Mouse (Mus musculus): ENCODE measurements around the gene Itga7. TPM values are rescaled to one million over a fixed set of nuclear protein-coding genes. Genes with fewer than 3 reads are reported as not detected.
A peak's percentile ranks its signal among the peaks of the same experiment; 100 is the strongest.

The Itga7 gene
- total and polyA plus RNA-seq, 2 experiments from 2014 or later: 22.7 to 41.4 TPM

DNA sequence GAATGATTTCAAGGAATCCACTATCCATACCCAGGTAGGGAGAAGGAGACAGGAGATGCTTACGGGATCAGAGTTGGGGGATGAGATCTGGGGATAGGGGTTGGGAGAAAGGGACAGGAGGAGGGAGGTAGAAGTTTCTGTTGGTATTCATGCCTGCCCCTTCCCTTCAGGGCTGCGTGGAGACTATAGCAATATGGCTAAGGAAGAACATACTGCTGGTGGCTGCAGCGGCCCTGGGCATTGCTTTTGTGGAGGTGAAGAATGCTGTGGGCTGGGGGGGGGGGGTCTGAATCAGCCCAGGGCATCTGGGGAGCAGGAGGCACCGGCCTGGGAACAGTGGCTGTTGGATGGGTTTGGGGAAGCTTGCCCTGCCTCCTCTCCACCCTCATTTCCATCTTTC lies 21.4 kb upstream of the Itga7 start:
- ATAC-seq (ENCODE audit: insufficient read depth, low read depth): no peak
- no peak overlapping the region for H3K9ac ChIP-seq (replicated peaks; ENCODE audit: low read depth, low read length)
- DNase-seq (ENCODE audit: low spot score): no peak
- WGBS: 80% methylated on average over 4 of the region's 4 CpGs
- no peak overlapping the region for H3K4me3 ChIP-seq (ENCODE audit: low read depth, low read length)
- no peaks in the 10 kb centered on the region for H3K27me3 ChIP-seq (ENCODE audit: control insufficient read depth, insufficient read depth, low read length)
- no peak overlapping the region for H3K27ac ChIP-seq (ENCODE audit: low read depth)
- peaks cover 26% of the 10 kb centered on the region for H3K36me3 ChIP-seq (replicated peaks; ENCODE audit: control insufficient read depth, insufficient read depth, low read length)
- no peak overlapping the region for H3K4me2 ChIP-seq (ENCODE audit: low read depth, low read length)
- TF ChIP-seq EP300 (IDR thresholded peaks at IDR 0.05; ENCODE audit: low read depth) (no peak), CTCF (IDR thresholded peaks at IDR 0.05; ENCODE audit: low read depth) (no peak)
- H3K4me1 ChIP-seq (ENCODE audit: control insufficient read depth, insufficient read depth): peaks cover 6% of the 10 kb centered on the region
- H3K9me3 ChIP-seq (replicated peaks; ENCODE audit: control insufficient read depth, low read length): no peaks in the 10 kb centered on the region

DNA sequence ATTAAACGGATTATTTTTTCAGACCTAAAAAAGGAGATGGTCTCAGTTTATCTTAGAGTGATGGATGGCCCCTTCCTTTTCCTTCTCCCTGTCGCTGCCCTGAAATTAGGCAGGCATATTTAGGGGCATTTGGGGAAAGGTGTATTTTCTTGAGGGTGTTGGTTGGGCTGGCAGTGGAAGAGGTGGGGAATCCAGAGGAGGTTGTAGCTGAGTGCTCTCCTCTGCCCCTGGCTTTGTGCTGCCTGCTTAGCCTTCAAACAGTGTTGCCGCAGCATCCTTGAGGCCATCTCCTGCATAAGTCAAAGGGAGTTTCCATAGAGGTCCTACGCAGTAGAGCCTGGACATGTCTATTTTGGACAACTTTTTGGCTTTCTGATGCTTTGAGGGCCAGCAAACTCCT lies 20.8 kb upstream of the Itga7 start:
- Histone ChIP-seq H3K4me1 (ENCODE audit: control insufficient read depth, insufficient read depth) (peaks cover 6% of the 10 kb centered on the region), H3K27me3 (ENCODE audit: control insufficient read depth, insufficient read depth, low read length) (no peaks in the 10 kb centered on the region), H3K36me3 (replicated peaks; ENCODE audit: control insufficient read depth, insufficient read depth, low read length) (peaks cover 30% of the 10 kb centered on the region)

DNA sequence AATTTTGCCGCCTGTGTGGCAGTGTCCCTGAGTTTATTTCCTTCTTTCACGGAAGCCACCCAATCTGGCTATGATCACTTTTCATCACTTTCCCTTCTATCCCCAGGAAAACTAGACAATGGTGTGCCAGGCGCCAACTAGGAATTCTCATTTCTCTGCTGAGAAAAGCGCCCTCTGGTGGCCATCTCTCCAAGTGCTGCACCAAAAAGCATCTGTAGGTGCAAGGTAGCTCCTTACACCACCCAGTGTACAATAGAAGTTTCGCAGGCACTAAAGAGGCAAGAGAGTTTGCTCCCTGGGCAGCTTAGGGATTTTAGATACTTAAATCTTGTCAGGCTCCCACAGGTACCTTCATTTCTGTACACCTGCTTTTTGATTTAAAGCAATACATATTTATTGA lies 20.4 kb upstream of the Itga7 start:
- WGBS: 8% methylated on average over 5 of the region's 5 CpGs
- Histone ChIP-seq H3K4me1 (ENCODE audit: control insufficient read depth, insufficient read depth) (peaks cover 6% of the 10 kb centered on the region), H3K27me3 (ENCODE audit: control insufficient read depth, insufficient read depth, low read length) (no peaks in the 10 kb centered on the region), H3K9me3 (replicated peaks; ENCODE audit: control insufficient read depth, low read length) (no peaks in the 10 kb centered on the region), H3K9ac (replicated peaks; ENCODE audit: low read depth, low read length) (no peak overlapping the region), H3K27ac (ENCODE audit: low read depth) (no peak overlapping the region), H3K4me2 (ENCODE audit: low read depth, low read length) (no peak overlapping the region), H3K36me3 (replicated peaks; ENCODE audit: control insufficient read depth, insufficient read depth, low read length) (peaks cover 34% of the 10 kb centered on the region), H3K4me3 (ENCODE audit: low read depth, low read length) (no peak overlapping the region)
- DNase-seq (ENCODE audit: low spot score): peak; percentile 81
- TF ChIP-seq CTCF (IDR thresholded peaks at IDR 0.05; ENCODE audit: low read depth) (peak; percentile 99), EP300 (IDR thresholded peaks at IDR 0.05; ENCODE audit: low read depth) (no peak; the same call in 1 of the 2 replicates)
- ATAC-seq (ENCODE audit: insufficient read depth, low read depth): peak; percentile 16; the same call in 1 of the 2 replicates

More for the DNA sequence above, 20.8 kb upstream of the Itga7 start:
- WGBS: 72% methylated on average over 4 of the region's 4 CpGs
- no peak overlapping the region for H3K27ac ChIP-seq (ENCODE audit: low read depth)
- no peak overlapping the region for H3K4me3 ChIP-seq (ENCODE audit: low read depth, low read length)
- no peak overlapping the region for H3K9ac ChIP-seq (replicated peaks; ENCODE audit: low read depth, low read length)
- no peak overlapping the region for H3K4me2 ChIP-seq (ENCODE audit: low read depth, low read length)
- no peak for ATAC-seq (ENCODE audit: insufficient read depth, low read depth)
- H3K9me3 ChIP-seq (replicated peaks; ENCODE audit: control insufficient read depth, low read length): no peaks in the 10 kb centered on the region
- DNase-seq (ENCODE audit: low spot score): no peak
- no peak for TF ChIP-seq EP300 (IDR thresholded peaks at IDR 0.05; ENCODE audit: low read depth)
- no peak for TF ChIP-seq CTCF (IDR thresholded peaks at IDR 0.05; ENCODE audit: low read depth)

DNA sequence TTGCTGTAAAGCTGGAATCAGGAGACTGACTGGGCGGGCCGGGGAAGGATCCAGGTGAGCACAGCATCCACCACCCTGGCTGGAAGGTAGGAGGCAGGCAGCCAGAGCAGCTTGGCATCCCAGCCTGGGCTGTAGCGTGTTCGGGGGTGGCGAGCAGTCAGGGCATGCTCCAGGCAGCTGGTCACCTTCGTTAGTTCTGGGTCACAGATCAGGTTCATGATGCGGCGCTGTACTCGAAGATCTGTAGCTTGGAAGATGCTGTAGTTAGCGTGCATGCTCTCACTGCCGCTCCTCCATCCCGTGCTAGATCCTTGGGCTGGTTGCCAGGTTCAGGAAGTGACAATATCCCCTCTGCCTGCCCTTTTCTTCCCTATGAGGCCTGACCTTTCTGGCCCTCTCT lies 19.9 kb upstream of the Itga7 start:
- Histone ChIP-seq H3K27me3 (ENCODE audit: control insufficient read depth, insufficient read depth, low read length) (no peaks in the 10 kb centered on the region), H3K36me3 (replicated peaks; ENCODE audit: control insufficient read depth, insufficient read depth, low read length) (peaks cover 34% of the 10 kb centered on the region), H3K4me2 (ENCODE audit: low read depth, low read length) (no peak overlapping the region), H3K4me1 (ENCODE audit: control insufficient read depth, insufficient read depth) (peaks cover 6% of the 10 kb centered on the region), H3K27ac (ENCODE audit: low read depth) (no peak overlapping the region), H3K4me3 (ENCODE audit: low read depth, low read length) (no peak overlapping the region), H3K9me3 (replicated peaks; ENCODE audit: control insufficient read depth, low read length) (no peaks in the 10 kb centered on the region), H3K9ac (replicated peaks; ENCODE audit: low read depth, low read length) (no peak overlapping the region)
- DNase-seq (ENCODE audit: low spot score): no peak
- 78% methylated on average over 12 of the region's 12 CpGs for WGBS
- ATAC-seq (ENCODE audit: insufficient read depth, low read depth): no peak
- TF ChIP-seq CTCF (IDR thresholded peaks at IDR 0.05; ENCODE audit: low read depth) (no peak), EP300 (IDR thresholded peaks at IDR 0.05; ENCODE audit: low read depth) (no peak)

DNA sequence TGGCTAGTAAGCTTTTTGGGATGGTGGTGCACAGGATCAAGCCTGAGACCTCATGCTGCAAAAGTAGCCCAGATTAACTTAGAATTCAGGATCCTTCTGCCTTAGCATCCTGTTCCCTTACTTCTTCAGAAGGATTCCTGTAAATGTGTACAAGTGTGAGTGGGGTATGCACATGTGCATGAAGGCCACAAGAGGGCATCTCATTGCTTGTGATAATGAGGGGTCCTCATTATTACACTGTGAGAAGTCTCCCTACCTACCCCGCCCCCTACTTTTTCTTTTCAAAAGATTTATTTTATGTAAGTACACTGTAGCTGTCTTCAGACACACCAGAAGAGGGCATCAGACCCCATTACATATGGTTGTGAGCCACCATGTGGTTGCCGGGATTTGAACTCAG lies 18.1 kb upstream of the Itga7 start:
- Histone ChIP-seq H3K4me1 (ENCODE audit: control insufficient read depth, insufficient read depth) (no peaks in the 10 kb centered on the region), H3K4me2 (ENCODE audit: low read depth, low read length) (no peak overlapping the region), H3K27ac (ENCODE audit: low read depth) (no peak overlapping the region), H3K9me3 (replicated peaks; ENCODE audit: control insufficient read depth, low read length) (no peaks in the 10 kb centered on the region), H3K4me3 (ENCODE audit: low read depth, low read length) (no peak overlapping the region), H3K27me3 (ENCODE audit: control insufficient read depth, insufficient read depth, low read length) (no peaks in the 10 kb centered on the region), H3K9ac (replicated peaks; ENCODE audit: low read depth, low read length) (no peak overlapping the region), H3K36me3 (replicated peaks; ENCODE audit: control insufficient read depth, insufficient read depth, low read length) (peaks cover 34% of the 10 kb centered on the region)
- DNase-seq (ENCODE audit: low spot score) (no peak), ATAC-seq (ENCODE audit: insufficient read depth, low read depth) (no peak)
- WGBS: 88% methylated on average over 2 of the region's 2 CpGs
- TF ChIP-seq EP300 (IDR thresholded peaks at IDR 0.05; ENCODE audit: low read depth) (no peak), CTCF (IDR thresholded peaks at IDR 0.05; ENCODE audit: low read depth) (peak; percentile 34; the same call in 1 of the 2 replicates)

DNA sequence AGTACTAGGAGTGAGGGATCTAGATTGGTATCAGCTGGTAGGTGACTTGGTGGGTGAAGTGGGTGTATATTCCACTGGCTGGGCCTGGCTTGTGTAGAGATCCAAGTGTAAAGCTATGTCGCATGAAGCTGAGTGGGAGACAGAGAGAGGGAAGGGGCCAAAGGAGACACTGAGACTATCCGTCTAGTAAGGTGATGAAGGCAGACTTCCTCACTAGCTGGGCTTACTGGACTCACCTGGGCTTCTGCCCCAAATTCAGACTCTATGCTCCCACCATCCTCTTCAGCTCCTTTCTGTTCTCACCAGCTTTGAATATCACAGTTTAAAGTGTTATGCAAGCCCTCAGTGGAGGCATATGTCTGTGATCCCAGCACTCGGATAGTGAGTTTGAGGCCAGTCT lies 17.0 kb upstream of the Itga7 start:
- TF ChIP-seq CTCF (IDR thresholded peaks at IDR 0.05; ENCODE audit: low read depth) (no peak), EP300 (IDR thresholded peaks at IDR 0.05; ENCODE audit: low read depth) (no peak)
- WGBS: 86% methylated on average over 3 of the region's 3 CpGs
- Histone ChIP-seq H3K4me2 (ENCODE audit: low read depth, low read length) (no peak overlapping the region), H3K36me3 (replicated peaks; ENCODE audit: control insufficient read depth, insufficient read depth, low read length) (peaks cover 34% of the 10 kb centered on the region), H3K27ac (ENCODE audit: low read depth) (no peak overlapping the region), H3K4me1 (ENCODE audit: control insufficient read depth, insufficient read depth) (0 out of 2 replicates have a peak, but pooled peaks cover under 1% of the 10 kb centered on the region), H3K9me3 (replicated peaks; ENCODE audit: control insufficient read depth, low read length) (no peaks in the 10 kb centered on the region), H3K9ac (replicated peaks; ENCODE audit: low read depth, low read length) (no peak overlapping the region), H3K27me3 (ENCODE audit: control insufficient read depth, insufficient read depth, low read length) (no peaks in the 10 kb centered on the region), H3K4me3 (ENCODE audit: low read depth, low read length) (no peak overlapping the region)
- DNase-seq (ENCODE audit: low spot score): no peak
- no peak for ATAC-seq (ENCODE audit: insufficient read depth, low read depth)

Data from heart, postnatal 0 days (tissue).